Mouse (Mus musculus): ENCODE results near the gene Fut2.

Gene Fut2

GRCm38 (mm10) chr7:45635711-45636688 lies 30.2 kb downstream of the Fut2 start:
- DNase-seq, result no peak

- DNase-seq, result no peak
Observed at GRCm38 (mm10) chr7:45634946-45635681, 31.1 kb downstream of the Fut2 start.

GRCm38 (mm10) chr7:45632499-45632898 lies 33.7 kb downstream of the Fut2 start:
- no peak for DNase-seq

DNA sequence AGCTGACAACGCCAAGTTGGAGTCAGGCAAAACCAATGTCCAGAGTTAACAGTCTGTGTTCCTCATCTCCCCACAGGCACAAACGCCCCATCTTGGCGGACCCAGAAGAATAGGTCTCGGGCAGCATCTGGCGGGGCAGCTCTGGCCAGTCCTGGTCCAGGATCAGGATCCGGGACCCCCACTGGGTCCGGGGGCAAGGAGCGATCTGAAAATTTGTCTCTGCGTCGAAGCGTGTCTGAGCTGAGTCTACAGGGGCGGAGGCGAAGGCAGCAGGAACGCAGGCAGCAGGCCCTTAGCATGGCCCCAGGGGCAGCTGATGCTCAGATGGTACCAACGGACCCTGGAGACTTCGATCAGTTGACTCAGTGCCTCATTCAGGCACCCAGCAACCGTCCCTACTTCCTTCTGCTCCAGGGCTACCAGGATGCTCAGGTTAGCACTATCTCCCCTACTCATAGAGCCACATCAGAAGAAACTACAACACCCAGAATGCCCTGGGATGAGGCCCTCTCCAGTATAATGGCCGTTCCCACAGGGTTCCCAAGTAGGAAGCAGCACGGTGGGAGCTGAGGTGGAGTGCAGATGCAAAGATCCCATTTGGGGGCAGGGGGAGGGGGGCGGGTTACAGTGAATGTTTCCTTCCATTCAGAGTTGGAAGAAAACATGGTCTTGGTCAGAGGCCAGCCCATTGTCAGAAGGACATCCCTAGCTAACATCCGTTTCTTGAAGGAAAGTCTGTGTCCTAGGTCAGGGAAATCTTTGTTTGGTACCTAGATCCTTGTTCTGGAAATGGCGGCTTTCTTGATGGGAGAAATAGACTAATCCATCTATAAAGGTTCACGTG lies 35.9 kb downstream of the Fut2 start:
- no peak for DNase-seq

GRCm38 (mm10) chr7:45628364-45629294 lies 37.6 kb downstream of the Fut2 start:
- DNase-seq, result peak; percentile 88

GRCm38 (mm10) chr7:45627261-45627660 lies 38.9 kb downstream of the Fut2 start, which contains the start of gene Rasip1:
Gene Rasip1 (plus strand): TSS chr7:45627488.
- no peak for DNase-seq

GRCm38 (mm10) chr7:45626571-45627076 lies 39.6 kb downstream of the Fut2 start:
- DNase-seq, result no peak

- DNase-seq, result no peak
Observed at GRCm38 (mm10) chr7:45625481-45625880, 40.7 kb downstream of the Fut2 start.

GRCm38 (mm10) chr7:45624718-45625117 lies 41.5 kb downstream of the Fut2 start:
- no peak for DNase-seq

GRCm38 (mm10) chr7:45623507-45623906 lies 42.7 kb downstream of the Fut2 start:
- DNase-seq, result no peak

DNA sequence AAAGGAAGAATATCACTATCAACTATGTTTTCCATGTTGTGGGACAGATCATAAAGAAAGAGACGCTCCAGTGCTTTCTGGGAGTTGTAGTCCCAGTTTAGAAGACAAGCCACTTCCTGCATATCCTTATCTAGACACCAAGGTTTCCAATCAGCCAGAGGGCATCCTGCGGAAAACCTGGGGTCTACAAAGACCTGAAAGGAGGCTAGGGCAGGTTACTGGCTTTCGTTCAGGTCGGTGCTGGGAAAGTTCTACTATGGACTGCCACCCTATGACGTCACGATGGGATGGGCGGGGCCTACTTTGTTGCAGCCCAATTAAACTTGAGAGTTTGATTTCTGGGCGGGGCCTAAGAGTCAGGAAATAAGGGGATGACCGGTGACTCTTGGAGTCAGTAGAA lies 44.8 kb downstream of the Fut2 start, which contains the start of gene Izumo1:
TSS of gene Izumo1 (plus strand) at position 369 of the 400 bp plus-strand sequence.
- DNase-seq, result no peak

DNA sequence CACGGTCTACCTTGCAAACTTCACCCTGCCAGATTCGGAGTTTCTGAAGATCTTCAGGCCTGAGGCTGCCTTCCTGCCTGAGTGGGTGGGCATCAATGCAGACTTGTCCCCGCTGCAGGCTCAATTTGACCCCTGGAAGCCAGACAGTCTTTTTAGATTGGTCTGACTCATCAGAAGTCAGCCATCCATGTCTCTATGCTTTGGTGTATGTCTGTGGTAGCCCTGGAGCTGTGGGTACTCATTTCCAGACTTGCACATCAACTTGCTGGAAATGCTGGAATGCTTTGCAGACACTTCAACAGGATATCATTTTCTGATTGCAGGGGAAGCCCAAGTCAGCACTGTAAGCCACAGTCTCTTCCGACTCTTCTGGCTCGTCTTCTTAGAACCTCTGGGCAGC lies 46.6 kb downstream of the Fut2 start:
- no peak for DNase-seq

DNA sequence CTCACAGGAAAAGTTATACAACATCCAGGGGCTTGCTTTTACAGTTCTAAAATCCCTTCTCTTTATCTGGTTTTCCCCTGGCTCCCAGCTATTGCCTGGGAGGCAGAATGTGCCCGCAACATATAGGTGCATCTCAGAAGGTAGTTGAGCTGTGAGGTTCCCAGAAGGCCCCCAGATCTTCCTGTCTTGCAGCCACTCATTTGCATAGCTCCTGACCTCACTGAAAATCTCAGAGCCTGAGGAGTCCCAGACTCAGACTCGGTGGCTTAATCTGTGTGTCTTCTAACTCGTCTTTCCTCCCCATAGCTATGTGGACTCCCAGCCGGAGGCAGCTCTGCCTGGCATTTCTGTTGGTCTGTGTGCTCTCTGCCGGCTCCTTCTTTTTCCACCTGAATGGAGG lies 47.9 kb downstream of the Fut2 start:
- DNase-seq, result no peak

GRCm38 (mm10) chr7:45617042-45617695 lies 49.0 kb downstream of the Fut2 start, which contains the start of gene Fut1:
Gene Fut1 (plus strand): TSS chr7:45617289.
- DNase-seq, result no peak

DNA sequence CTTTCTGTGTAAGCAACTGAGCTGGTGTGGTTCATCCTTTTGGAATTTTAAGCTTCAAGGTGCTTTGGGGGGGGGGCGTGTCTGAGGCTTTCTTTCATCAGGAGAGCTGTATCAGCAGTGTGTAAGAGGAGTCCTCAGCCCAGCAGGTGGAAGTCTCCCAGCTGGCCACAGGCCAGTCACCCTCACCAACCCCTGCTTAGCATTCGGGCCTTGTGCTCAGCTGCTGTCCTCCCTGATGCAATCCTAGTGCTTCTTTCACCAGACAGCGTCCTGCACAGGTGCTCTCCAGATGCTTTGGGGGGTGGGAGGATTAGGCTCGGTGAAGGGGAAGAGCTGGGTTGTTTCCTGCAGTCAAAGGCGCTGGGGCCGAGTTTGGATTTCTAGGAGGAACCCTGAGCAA lies 49.9 kb downstream of the Fut2 start:
- no peak for DNase-seq

- DNase-seq, result no peak
Observed at GRCm38 (mm10) chr7:45609511-45609910, 56.7 kb downstream of the Fut2 start.

DNA sequence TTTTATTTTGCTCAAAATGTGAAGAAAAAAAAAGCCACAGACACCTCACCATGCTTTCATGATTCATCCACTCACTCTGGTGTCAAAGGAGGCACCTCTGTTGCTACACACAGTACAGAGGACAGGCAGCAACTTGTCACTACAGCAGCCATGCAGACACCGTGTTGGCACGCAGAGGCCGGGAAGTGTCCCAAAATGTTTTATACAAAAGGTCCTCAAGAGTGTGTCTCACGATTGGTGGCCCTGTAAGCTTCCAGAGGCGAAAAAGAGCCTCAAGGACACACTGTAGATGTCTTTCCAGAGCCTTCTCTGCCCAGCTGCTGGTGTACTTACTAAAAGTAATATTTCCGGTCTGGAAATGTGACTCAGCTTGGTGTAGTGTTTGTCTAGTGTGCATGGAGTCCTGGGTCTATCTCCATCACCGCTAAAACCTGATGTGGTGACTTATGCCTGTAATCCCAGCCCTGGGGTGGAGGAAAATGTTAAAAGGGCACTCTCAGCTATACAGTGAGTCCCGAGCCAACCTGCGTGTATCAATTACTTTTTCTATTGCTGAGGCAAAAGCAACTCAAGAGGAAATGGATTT lies 60.4 kb downstream of the Fut2 start:
- no peak for DNase-seq

DNA sequence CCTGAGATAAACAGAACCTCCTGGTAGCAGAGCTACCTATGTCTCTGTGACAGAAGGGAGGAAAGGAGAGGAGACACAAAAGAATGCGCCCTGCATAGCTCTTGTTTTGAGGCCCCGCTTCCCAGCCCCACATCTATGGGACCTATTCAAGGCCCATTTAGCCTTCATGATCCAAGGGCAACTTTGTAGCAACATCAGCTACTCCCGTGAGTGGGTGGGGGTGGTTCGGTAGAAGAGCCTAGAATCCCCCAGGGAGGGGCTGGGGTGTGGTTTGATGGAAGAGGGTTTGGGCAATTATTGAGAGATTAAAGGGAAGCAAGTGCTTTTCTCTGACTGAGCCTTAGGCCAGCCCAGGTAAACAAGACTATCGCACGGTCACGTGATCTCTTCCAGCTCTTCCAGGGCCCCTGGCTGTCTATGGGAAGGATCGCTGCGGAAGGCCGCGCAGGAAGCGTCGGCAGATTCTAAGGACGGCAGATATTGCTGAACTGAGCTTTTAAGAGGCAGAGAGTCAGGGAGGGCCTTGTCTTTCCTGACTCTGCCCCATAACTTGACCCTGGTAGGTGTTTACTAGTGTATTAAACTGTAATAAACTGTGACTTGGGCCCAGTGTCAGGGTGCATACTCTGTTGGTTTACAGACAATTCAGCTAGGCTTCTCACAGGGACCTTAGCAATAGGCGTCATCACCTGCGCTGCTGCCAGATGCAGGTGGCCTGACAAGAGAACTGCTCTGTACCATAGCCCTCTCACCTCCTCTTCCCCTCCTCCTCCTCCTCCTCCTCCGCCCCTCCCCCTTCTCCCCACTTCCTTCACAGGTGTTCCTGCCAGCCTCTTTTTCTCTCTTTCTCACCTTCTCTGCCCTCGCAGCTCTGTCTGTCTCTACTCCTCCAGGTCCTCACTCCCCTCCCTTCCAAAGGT lies 67.0 kb downstream of the Fut2 start:
- DNase-seq, result no peak

Data from right cerebral cortex, postnatal 4 days (tissue).